Comparison of ENCODE assay signal across 20 mouse cellular contexts in the genomic region with DNA sequence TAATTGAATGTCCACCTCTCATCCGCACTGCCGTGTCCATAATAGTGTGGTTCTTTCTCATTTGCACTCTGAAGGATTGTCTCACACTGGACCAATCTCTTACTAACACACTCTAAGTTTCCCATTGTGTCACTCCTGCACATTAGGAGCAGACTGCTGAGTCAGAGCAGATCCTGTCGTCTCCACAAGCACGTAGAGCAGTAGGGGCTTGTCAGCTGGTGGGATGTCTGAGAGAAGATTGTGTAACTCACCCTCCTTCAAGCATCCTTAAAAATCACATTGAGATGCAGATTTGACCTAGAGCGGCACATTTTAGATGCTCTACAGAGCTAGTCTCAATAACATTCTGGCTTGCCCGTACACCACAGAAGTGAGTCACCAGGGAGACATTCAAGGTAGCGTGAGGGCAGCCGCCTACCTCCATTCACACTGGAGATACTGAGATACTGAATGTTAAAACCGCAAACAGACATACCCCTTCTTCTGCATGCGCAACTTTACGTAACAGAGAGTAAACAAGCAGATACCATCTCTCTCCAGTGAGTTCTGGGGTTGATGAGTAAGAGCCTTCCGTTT. TPM values are rescaled to one million over a fixed set of nuclear protein-coding genes. Genes with fewer than 3 reads are reported as not detected.
DNase-seq lines count a peak whose midpoint lies in the region.
"Had no signal": no experiment of that assay in that cellular context is flagged by ENCODE, and none has a peak within 500 bp of the region (broad histone marks: within the 10 kb centered on the region; RNA-seq: fewer than 3 reads in every experiment).

No protein-coding gene starts in this region.

- peak; percentile 13 to 14 for DNase-seq in left cerebral cortex, postnatal 14 days (ENCODE audit: low spot score in 2 of 2)
- no peak for DNase-seq in left cerebral cortex, postnatal 10 days (ENCODE audit: extremely low spot score in 1 of 2, low spot score in 2 of 2)
- peak; percentile 27 for DNase-seq in right cerebral cortex, postnatal 25 days
- DNase-seq in right cerebral cortex, postnatal 10 days (ENCODE audit: low spot score in 2 of 2) = no peak
- peak; percentile 78 for DNase-seq in brain, adult 2 months (ENCODE audit: low read depth, low spot score)
- peak; percentile 31 for DNase-seq in telencephalon, adult 2 months (ENCODE audit: low read depth, low spot score)
- no peak for DNase-seq in neural tube, embryonic 10.5 days (ENCODE audit: extremely low spot score, low spot score)
- DNase-seq: adrenal gland, postnatal 14 days; cerebellum, adult 11 months; cerebellum, postnatal 10 days; kidney, adult 8-10 months; kidney, postnatal 25 days; liver, embryonic 13.5 days; thymus, adult 2 months had no signal

- intact Hi-C loops in left cerebral cortex, postnatal 14 days (cut with DNase I) = no loop called here
- intact Hi-C loops in left cerebral cortex, postnatal 10 days (cut with DNase I) = no loop called here

RNA-seq across cellular contexts. Expression of a gene that starts 40.1 kb away (rescaled TPM):
- 100 to 1,000 TPM in 1 of 2 experiments, 10 to 100 TPM in 1; 93.7 to 104 TPM for total RNA-seq in left cerebral cortex, postnatal 14 days (2021)
- total RNA-seq in left cerebral cortex, postnatal 10 days (2021) = 100 to 1,000 TPM in 1 of 2 experiments, 10 to 100 TPM in 1; 91.8 to 105 TPM
- total RNA-seq: granulocyte monocyte progenitor cell, adult 5-6 weeks; heart, postnatal 25 days; neutrophil, adult 5-6 weeks had no signal

RNA-seq across cellular contexts. Expression of a gene that starts 53.0 kb away (rescaled TPM):
- not detected for total RNA-seq in left cerebral cortex, postnatal 14 days (2021)
- total RNA-seq in left cerebral cortex, postnatal 10 days (2021) = not detected
- total RNA-seq: adrenal gland, postnatal 14 days; G1E; gastrocnemius, adult 8-10 months; granulocyte monocyte progenitor cell, adult 5-6 weeks; heart, postnatal 25 days; layer of hippocampus, adult 8-10 months; neutrophil, adult 5-6 weeks had no signal

Comparison
In these comparisons a context has a peak if more than half of its experiments do, and no peak if none do; other contexts are left out.
1. DNase-seq: peak in left cerebral cortex, postnatal 14 days (2 of 2), right cerebral cortex, postnatal 25 days (single experiment), brain, adult 2 months (single experiment) and telencephalon, adult 2 months (single experiment); none in left cerebral cortex, postnatal 10 days (0 of 2), right cerebral cortex, postnatal 10 days (0 of 2) and neural tube, embryonic 10.5 days (single experiment).